Mouse (Mus musculus): Measurements from ENCODE around the gene Coa5.

Coa5 gene

GRCm38 (mm10) chr1:37429366-37430296 is at the start of gene Coa5, which contains the start of gene Unc50:
Coa5 (minus strand) TSS chr1:37430103.
Unc50 (plus strand) TSS chr1:37430139.
- in situ Hi-C loops (cut with MboI, MseI): loop anchor here (5.0 to 10.0 kb wide), 2 partner anchors 125 to 438 kb away; partner anchors contain the start of gene Tsga10

DNA sequence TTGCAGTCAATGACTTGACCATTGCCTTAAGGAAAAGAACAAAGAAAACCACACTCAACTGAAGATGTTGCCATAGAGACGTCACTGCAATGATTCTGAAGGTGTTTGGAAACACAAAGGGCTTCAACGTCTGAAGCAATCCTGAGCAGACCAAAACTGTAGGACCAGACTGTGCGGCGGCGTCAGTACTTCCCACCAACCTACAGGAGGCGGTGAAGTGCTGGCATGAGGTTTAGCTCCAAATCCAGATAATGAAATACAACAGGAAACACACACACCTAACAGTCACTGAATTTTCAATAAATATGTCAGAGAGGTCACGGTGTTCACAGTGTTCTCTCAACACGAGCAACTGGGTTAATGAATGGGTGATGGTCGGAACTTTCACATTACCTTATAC is 49.2 kb upstream of the Coa5 start:
- in situ Hi-C loops (cut with MboI, MseI): no loop called here

DNA sequence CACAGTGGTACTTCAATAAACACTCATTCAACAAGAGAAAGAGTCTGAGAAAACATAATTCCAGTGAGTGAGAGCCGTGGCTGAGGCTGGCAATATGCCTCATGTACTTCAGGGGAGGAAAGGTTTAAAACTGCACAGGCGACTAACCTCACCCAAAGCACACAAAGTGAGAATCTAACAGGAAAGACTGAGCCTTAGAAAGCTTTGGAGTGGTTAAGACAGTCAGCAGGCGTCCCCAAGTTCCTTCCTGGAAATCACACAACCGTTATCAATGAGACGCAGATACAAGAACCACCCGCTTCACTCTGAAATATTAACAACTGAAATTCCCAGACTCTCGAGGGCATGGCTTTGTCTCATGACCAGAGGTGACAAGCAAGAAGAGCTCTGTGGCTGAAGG is 48.5 kb upstream of the Coa5 start:
- in situ Hi-C loops (cut with MboI, MseI): no loop called here

DNA sequence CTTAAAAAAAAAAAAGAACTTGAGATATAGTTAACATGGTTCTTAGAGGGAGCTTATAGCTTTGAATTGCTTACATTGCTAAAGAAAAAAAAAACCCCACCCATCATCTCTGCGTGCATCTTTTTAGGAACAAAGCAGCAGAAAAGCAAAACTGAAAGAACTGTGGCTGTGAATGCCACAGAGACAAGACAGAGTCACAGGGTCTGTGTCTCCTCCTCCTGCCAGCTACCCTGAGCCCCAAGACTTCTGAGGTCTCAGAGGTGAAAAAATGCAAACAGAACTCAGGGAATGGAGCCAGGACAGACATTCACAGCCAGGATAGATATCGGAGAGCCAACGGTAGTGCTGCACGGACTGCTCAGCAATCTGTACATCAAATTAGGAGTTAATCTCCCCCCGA is 48.0 kb upstream of the Coa5 start:
- in situ Hi-C loops (cut with MboI, MseI): no loop called here

GRCm38 (mm10) chr1:37477250-37477649 is 47.3 kb upstream of the Coa5 start:
- in situ Hi-C loops (cut with MboI, MseI): no loop called here

- in situ Hi-C loops (cut with MboI, MseI): no loop called here
Measured at GRCm38 (mm10) chr1:37475312-37475711, 45.4 kb upstream of the Coa5 start.

GRCm38 (mm10) chr1:37474634-37475190 is 44.8 kb upstream of the Coa5 start:
- in situ Hi-C loops (cut with MboI, MseI): loop anchor here (5.0 kb wide), 1 partner anchor 143 kb away; no protein-coding TSS in a partner anchor

GRCm38 (mm10) chr1:37474046-37474445 is 44.1 kb upstream of the Coa5 start:
- in situ Hi-C loops (cut with MboI, MseI): loop anchor here (5.0 kb wide), 1 partner anchor 143 kb away; no protein-coding TSS in a partner anchor

GRCm38 (mm10) chr1:37473251-37473650 is 43.3 kb upstream of the Coa5 start:
- in situ Hi-C loops (cut with MboI, MseI): loop anchor here (5.0 kb wide), 1 partner anchor 144 kb away; no protein-coding TSS in a partner anchor

- in situ Hi-C loops (cut with MboI, MseI): loop anchor here (5.0 kb wide), 1 partner anchor 146 kb away; no protein-coding TSS in a partner anchor
Measured at GRCm38 (mm10) chr1:37471179-37472148, 41.6 kb upstream of the Coa5 start.

GRCm38 (mm10) chr1:37469007-37469406 is 39.1 kb upstream of the Coa5 start:
- in situ Hi-C loops (cut with MboI, MseI): no loop called here

GRCm38 (mm10) chr1:37467806-37468205 is 37.9 kb upstream of the Coa5 start:
- in situ Hi-C loops (cut with MboI, MseI): no loop called here

DNA sequence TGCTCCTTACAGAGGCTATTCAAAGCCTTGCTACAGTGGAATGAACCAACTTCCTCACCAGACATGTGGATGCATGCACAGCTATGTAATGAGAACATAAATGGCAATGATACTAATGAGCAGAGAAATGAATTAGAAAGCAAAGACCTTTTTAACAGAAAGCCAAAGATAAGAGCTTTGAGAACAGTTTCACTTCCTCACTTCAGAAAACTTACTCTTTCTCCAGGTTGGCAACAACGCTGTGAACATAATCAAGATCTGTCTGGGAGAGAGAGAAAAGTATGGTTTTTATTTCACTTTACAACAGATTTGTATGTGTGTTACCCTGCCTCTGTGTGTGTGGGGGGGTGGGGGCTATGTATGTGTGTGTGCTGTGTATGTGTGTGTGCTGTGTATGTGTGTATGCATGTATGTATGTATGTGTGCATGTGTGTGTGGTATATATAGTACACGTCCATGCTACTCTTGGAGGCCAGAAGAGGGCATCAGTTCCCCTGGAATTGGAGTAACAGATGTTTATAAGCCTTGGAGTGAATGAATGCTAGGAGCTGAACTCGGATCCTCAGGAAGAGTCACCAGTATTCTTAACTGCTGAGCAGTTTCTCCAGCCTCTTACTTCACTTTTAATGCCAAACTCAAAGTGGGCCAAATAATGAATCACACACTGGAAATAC is 36.6 kb upstream of the Coa5 start:
- in situ Hi-C loops (cut with MboI, MseI): no loop called here

DNA sequence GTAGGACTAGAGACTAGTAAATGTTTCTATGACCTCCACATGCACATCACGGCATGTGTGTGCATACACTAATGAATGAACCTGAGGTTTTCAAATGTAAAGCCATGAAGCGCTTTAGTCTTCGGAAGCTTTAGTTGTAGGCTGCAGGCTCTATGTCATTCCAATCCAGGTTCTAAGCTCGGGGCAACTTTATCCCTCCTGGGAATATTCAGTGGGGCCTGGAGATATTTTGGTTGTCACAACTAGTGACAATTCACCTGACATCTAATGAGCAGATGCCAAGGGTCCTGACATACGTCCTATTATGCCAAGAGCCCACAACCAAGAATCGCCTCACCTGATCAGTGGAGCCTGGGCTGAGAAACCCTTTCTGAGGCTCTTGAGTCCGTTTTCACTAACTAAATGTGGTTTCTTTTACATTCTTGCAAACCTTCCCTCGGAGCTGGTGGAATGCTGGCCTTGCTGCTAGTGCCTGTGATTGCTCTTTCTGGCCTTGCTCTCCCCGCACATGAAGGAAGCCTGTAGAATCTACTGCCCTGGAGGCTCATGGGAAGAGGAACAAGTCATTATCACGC is 35.1 kb upstream of the Coa5 start:
- in situ Hi-C loops (cut with MboI, MseI): loop anchor here (5.0 kb wide), 1 partner anchor 172 kb away; no protein-coding TSS in a partner anchor

DNA sequence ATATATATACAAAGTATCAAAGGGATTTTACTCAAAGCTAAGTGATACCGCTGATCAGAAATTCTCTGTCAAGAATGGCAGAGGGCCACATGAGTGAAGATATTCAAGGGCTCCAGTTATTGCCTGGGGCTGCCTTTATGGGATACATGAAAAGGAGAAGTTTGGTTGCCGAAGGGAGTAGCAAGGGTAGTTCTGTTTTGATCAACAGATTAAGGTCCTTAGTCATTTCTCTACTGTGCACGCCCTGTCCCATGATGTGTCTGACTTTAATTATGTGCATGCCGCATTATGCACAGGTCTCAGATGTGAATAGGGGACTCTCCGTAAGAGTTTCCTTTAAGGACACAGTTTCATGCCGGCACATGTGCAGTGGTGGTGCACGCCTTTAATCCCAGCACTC is 27.6 kb upstream of the Coa5 start:
- in situ Hi-C loops (cut with MboI, MseI): no loop called here

GRCm38 (mm10) chr1:37451270-37451669 is 21.4 kb upstream of the Coa5 start:
- in situ Hi-C loops (cut with MboI, MseI): no loop called here

DNA sequence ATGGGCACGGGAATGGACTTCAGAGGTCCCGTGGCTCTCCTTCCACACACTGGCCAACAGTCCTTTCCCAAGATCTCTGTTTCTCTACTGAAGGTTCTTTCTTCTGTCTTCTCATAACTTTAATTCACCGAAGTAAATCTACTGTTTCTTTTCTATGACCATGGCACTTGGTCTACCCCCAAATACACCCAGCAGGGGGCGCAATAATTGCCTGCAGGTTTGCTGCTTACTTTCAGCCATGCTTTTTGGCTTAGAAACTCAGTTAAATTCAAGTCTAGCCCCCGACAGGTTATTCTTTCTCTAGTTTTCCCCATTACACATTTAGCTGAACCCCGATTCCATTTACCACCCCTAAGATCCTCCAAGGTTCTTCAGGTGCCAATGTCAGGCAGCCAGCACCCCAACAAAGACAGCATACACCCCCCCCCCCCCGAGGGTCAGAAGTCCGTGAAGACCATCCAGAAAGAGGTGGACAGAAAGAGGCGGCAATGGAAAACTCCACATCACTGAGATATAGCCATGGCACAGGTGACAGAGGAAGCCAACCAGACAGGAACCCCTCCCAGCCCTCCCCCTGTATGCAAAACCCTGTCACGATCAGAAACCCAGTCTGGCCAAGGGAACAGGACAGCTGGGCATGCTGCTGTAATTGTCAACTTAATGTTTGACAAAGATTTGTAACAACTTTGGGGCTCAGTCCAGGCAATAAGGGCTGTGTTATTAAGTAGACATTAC is 18.6 kb upstream of the Coa5 start:
- in situ Hi-C loops (cut with MboI, MseI): no loop called here

DNA sequence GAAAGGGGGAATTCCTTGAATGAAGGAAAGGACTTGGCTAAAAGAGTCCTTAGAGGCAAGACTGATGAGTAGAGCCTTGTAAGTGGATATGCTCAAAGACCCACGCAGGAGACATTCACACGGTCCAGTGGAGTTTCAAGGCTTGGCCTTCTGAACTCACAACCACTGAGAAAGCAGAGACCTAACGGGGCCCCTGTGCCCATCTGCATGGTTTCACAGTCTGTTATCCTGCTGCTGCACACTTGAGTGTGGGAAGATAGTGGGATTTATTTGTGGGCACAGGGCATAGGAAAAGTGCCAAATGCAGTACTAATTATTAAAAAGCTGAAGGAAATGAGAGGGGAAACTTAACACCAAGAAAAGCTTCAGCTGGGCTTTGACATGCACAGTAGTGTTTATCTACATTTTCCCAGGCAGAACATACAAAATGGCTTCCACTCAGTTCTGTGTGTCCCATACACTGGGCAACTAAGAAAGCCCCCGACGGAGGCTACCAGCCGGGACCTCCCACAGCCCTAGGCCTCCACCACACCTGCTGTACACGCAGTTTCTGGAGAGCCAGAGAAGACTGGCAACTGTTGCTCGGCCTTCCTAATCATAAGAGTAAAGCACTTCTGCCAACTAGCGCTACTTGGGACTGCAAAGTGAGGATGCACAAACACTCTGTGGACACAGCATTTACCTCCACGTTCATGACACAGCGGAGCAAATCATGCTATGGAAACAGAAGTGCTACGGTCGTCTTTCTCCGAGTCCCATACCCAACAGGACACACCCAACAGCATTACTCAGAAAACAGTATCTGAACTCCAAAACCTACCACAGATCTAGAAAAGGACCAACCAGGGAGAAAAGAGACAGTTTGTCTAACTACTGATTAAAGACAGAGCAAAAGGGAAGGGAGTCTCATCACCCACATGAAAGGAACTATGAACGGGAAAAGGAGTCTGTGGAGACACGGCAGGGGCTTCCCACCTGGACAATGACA is 13.2 kb upstream of the Coa5 start:
- in situ Hi-C loops (cut with MboI, MseI): no loop called here

GRCm38 (mm10) chr1:37436419-37436818 is 6.5 kb upstream of the Coa5 start:
- in situ Hi-C loops (cut with MboI, MseI): no loop called here

Data from T-helper 2 cell (primary cell).